Mouse (Mus musculus) heart, adult 2 months (tissue): ENCODE data around the gene Ceacam13.

ENCODE experiments used
- CTCF ChIP-seq: fragments of 200-600 bp; IDR thresholded peaks from 2 replicates; pipeline ENCODE4 v1.8.1; 2022; ENCODE audit warnings: antibody characterized with exemption, mild to moderate bottlenecking, moderate library complexity
- EP300 ChIP-seq: fragments of 200-500 bp; IDR thresholded peaks from 2 replicates; pipeline ENCODE4 v1.6.1; 2011; ENCODE audit warnings: low read depth, low read length, control low read depth; ENCODE audit not compliant: insufficient read depth
- POLR2A ChIP-seq: fragments of 200-500 bp; IDR thresholded peaks from 2 replicates; pipeline ENCODE4 v1.6.1; 2011; ENCODE audit warnings: mild to moderate bottlenecking, low read depth, low read length, control low read depth; ENCODE audit not compliant: insufficient read depth

DNA sequence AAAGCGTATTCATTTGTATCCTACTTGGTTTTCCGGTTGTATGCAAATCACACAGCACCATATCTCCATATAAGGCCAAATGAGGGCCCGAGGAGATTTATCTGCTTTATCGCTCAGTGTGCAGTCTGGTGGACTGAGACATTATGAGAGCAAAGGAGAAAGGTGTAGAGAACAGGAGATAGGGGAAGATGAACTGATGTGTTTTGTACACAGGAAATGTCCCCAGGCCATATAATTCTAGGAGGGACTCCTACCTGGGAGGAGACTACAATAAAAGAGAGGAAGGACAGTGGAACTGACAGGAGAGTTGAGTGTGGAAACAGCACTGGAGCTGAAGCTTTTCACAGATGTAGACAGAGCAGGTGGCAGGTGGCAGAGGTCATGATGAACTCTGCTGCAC is at the start of gene Ceacam13:
- no peak for TF ChIP-seq CTCF
- no peak for TF ChIP-seq POLR2A
- no peak for TF ChIP-seq EP300
